Mouse (Mus musculus): ENCODE measurements around the gene Krtap9-3. TPM values are rescaled to one million over a fixed set of nuclear protein-coding genes. Genes with fewer than 3 reads are reported as not detected.

Krtap9-3 gene
- total RNA-seq, 2 experiments from 2014 or later = not detected

DNA sequence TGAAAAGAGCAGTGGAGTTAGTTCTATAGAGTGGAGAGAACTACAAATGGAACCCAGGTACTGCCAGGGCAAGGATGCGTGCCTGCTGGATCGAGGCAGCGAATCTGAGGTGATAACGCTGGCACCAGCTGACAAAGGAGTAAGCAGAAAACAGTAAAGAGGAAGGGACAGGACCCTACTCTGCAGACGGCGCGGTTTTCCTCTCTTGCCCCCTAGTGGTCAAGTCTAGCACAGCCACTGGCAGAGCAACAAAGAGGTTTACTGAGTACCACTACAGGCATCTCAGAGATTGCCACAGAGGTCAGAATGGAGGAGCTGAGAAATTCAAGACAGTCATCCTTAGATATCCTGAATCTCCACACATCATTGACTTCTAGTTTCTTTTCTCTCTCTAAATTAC, 23.8 kb downstream of the Krtap9-3 start:
- intact Hi-C loops (cut with DNase I) = loop anchor here (2.0 to 5.0 kb wide), 2 partner anchors 112 to 195 kb away; no protein-coding TSS in a partner anchor

DNA sequence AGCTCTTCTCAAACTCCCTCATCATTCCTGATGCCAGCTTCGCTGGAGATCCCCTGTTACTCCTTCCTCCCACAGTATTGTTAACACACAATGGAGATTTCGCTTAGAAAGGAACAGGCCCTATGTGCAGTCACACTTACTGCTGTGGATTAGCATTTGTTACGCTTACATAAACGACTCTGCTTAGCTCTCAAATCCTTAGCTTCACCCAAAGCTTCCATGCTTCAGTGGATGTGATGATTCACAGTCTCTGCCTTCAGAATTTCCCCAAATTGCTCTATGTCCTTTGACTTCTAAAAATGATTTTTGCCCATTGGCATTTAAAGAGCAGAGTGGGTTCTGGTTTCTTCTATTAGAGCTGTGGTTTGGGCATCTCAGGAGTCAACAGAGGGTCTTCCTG, 24.7 kb downstream of the Krtap9-3 start:
- DNase-seq = no peak
- intact Hi-C loops (cut with DNase I) = loop anchor here (5.0 kb wide), 1 partner anchor 111 kb away; no protein-coding TSS in a partner anchor

More for the DNA sequence above, 23.8 kb downstream of the Krtap9-3 start:
- DNase-seq = peak; percentile 58 to 78

DNA sequence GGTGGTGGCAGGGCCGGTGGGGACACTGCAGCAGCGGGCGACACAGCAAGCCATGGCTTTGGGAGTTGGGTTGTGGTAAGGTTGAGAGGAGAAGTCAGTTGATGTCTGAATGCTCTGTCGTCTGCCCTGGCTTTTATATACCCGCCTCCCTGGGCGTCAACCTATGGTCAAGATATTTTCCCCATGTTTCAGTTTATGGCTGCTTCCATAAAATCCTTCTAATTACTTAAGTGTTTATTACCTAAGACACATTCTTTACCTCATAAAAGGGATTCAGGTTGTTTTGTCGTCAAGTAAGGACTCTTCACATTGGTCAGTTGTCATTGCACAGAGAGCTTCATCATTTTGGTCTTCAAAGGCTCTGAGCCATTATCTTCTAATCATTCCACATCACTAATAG, 31.4 kb downstream of the Krtap9-3 start, which contains the start of gene Krtap3-1:
TSS of gene Krtap3-1 (minus strand) at position 101 of the 400 bp plus-strand sequence.
- no peak for DNase-seq
- intact Hi-C loops (cut with DNase I) = no loop called here

DNA sequence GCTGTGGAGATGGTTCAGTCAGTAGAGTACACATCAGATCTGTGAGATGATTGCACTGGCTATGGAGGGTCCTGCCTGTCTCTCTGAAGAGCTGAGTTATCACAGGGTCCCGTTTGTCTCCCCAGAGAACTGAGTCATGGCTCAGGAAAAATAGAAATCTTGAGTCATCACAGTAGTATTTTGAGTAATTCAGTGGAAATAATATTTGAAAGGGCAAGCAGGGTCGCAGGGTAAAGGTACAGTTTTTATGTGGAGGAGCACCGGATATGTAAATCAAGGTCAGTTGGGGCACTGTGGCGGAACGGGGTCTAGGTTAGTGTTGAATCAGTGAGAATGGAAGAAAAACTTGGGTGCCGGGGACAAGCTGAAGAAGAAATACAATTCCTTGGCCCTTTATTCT, 35.3 kb downstream of the Krtap9-3 start:
- intact Hi-C loops (cut with DNase I) = no loop called here
- DNase-seq = no peak

DNA sequence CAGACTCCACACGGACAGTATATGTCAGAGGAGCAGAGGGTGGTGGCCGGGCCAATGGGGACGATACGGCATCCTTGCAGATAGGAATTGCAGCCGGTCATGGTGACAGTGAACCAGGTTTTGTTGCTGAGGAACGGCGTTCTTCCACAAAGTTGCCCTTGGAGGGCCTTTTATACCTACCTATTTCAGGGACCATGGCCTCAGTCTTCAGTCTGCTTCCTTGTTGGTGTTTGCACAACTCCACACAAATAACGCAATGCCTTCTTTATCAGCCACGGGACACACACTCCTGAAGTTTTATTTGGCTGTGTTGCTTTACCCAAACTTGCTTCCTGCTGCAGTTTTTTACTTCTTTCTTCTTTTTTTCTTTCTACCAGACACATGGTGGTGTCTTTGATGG, 38.5 kb downstream of the Krtap9-3 start, which contains the start of gene Gm11939:
TSS of gene Gm11939 (minus strand) at position 101 of the 400 bp plus-strand sequence.
- no peak for DNase-seq
- intact Hi-C loops (cut with DNase I) = no loop called here

DNA sequence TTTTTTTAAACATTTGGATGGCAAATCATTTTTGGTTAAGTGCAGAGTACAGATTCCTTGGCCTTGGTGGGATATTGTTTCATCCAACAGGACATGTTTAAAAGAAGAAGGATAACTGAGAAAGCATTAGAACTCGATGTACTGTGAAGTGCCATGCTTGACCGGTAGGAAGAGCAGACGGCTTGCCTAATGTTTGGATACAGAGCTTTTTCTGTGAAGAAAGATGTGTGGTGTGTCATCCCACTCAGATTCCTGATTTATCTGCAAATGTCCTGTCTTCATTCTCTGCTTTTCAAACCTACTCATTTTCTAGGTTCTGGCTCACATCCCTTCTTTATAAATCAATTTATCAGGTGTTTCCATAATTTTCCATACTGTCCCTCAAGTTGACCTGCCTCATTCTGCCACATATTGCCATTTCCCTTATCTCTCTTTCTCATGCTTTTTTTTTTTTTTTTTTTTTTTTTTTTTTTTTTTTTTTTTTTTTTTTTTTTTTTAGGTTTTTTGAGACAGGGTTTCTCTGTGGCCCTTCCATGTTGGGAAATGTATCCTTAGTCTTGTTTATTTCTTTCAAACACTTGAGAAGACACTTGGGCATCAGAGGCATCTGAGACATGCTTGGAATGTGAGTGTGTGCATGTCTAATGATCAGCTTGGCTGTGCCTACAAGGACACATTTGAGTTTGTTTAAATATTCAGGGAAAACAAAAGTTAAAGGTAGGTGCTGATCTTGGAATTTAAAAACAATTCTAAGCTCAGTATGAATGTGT, 39.7 kb downstream of the Krtap9-3 start:
- intact Hi-C loops (cut with DNase I) = no loop called here
- no peak for DNase-seq

DNA sequence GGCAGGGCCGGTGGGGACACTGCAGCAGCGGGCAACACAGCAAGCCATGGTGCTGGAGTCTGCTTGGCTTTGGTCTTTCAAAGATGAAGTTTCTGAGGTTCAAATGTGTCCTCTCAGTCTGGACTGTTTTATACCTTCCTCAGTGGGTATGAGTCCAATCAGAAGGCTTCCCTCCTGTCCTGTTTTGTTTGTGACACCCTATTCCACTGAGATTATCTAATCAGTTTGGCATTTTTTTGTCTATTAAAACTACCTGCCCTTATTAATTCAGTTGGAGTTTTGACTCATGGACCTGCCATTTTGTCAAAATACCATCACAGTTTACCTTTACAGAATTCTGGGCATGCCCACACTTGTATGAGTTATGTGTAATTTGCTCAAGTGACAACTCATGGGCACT, 41.2 kb downstream of the Krtap9-3 start, which contains the start of gene Krtap3-2:
TSS of gene Krtap3-2 (minus strand) at position 101 of the 400 bp plus-strand sequence.
- no peak for DNase-seq
- intact Hi-C loops (cut with DNase I) = no loop called here

DNA sequence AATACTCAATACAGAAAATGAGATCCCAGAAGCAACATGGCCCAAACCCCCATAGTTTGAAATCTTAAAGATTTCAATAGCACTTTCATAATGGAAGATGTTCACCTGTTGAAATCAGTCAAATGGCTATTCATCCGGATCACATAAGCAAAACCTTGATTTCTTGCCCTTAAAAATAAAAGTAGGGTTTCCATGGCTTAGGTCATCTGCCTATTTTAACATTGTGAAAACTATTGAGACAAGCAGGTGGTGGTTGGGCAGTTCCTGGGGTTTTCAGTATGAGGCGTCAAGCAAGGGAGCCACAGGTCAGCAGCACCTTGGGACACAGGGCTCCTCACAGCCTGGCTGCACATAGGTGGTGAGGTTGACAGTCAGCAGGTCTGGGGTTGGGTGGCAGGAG, 41.7 kb downstream of the Krtap9-3 start:
- intact Hi-C loops (cut with DNase I) = no loop called here
- DNase-seq = no peak

DNA sequence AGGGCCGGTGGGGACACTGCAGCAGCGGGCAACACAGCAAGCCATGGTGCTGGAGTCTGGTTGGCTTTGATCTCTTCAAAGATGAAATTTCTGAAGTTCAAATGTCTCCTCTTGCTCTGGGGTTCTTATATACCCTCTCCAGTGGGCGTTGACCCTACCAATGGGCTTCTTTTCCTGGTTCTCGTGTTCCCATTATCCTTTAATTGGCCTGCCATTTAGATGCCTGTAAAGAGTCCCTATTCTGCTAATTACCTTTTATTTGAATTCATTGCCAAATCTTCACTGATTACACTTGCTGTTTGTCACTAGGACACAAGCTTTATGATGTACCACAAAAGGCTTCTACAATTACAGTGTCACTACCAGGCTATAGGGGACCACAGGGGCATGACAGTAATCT, 47.1 kb downstream of the Krtap9-3 start, which contains the start of gene Krtap3-3:
TSS of gene Krtap3-3 (minus strand) at position 101 of the 400 bp plus-strand sequence.
- DNase-seq = no peak
- intact Hi-C loops (cut with DNase I) = no loop called here

DNA sequence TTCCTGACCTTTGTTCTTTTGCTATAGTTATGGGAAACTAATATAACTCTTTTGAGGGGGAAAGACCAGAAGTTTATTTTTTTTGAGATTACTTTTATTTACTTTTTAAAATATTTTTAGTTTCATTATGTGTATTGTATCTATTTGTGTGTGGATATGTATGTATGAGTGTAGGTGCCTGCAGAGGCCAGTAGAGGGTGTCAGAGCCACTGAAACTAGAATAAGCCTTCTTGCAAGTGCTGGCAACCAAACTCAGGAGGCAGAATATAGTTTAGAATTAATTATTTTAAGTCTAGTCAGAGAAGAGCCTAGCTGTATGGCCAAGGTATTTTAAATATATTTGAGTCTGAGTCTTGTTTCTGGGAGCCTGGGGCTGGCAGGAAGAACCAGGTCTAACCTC, 50.0 kb downstream of the Krtap9-3 start:
- no peak for DNase-seq
- intact Hi-C loops (cut with DNase I) = no loop called here

Other genes starting within 250 kb of the Krtap9-3 start
- gene Krt27, start 247.0 kb downstream of the Krtap9-3 start, total RNA-seq (2021) = not detected
- gene Krt28, start 223.2 kb downstream of the Krtap9-3 start, total RNA-seq (2021) = not detected
- gene Krt10, start 208.7 kb downstream of the Krtap9-3 start, total RNA-seq (2021) = 1 to 10 TPM; 4.6 to 8.9 TPM
- gene Krt12, start 175.8 kb downstream of the Krtap9-3 start, total RNA-seq (2021) = not detected
- under 1 TPM; 0.14 to 0.22 TPM for gene Krt20, start 160.0 kb downstream of the Krtap9-3 start, total RNA-seq (2021)
- gene Krt23, start 105.0 kb downstream of the Krtap9-3 start, total RNA-seq (2021) = not detected
- gene Krt39, start 76.8 kb downstream of the Krtap9-3 start, total RNA-seq (2021) = not detected
- not detected for gene Krt40, start 54.9 kb downstream of the Krtap9-3 start, total RNA-seq (2021)
- not detected for gene Krtap3-3, start 47.2 kb downstream of the Krtap9-3 start, total RNA-seq (2021)
- not detected for gene Krtap3-2, start 41.3 kb downstream of the Krtap9-3 start, total RNA-seq (2021)
- not detected for gene Gm11939, start 38.6 kb downstream of the Krtap9-3 start, total RNA-seq (2021)
- gene Krtap3-1, start 31.5 kb downstream of the Krtap9-3 start, total RNA-seq (2021) = not detected
- not detected for gene Krtap1-5, start 17.1 kb downstream of the Krtap9-3 start, total RNA-seq (2021)
- gene Krtap1-4, start 14.5 kb downstream of the Krtap9-3 start, total RNA-seq (2021) = not detected
- not detected for gene Krtap1-3, start 6.8 kb downstream of the Krtap9-3 start, total RNA-seq (2021)
- not detected for gene Gm11938, start 5.2 kb upstream of the Krtap9-3 start, total RNA-seq (2021)
- gene Gm11937, start 12.1 kb upstream of the Krtap9-3 start, total RNA-seq (2021) = not detected
- gene Krtap2-4, start 16.7 kb upstream of the Krtap9-3 start, total RNA-seq (2021) = not detected
- gene Gm11562, start 22.3 kb upstream of the Krtap9-3 start, total RNA-seq (2021) = not detected
- gene Krtap4-1, start 30.1 kb upstream of the Krtap9-3 start, total RNA-seq (2021) = not detected
- gene Krtap4-2, start 37.0 kb upstream of the Krtap9-3 start, total RNA-seq (2021) = not detected
- not detected for gene Krtap4-7, start 46.0 kb upstream of the Krtap9-3 start, total RNA-seq (2021)
- not detected for gene Gm11555, start 52.1 kb upstream of the Krtap9-3 start, total RNA-seq (2021)
- gene Gm11563, start 60.9 kb upstream of the Krtap9-3 start, total RNA-seq (2021) = not detected
- gene Krtap4-6, start 67.9 kb upstream of the Krtap9-3 start, total RNA-seq (2021) = not detected
- not detected for gene Gm14190, start 92.6 kb upstream of the Krtap9-3 start, total RNA-seq (2021)
- not detected for gene Gm14180, start 136.2 kb upstream of the Krtap9-3 start, total RNA-seq (2021)
- not detected for gene Gm11595, start 174.8 kb upstream of the Krtap9-3 start, total RNA-seq (2021)
- not detected for gene Krtap4-8, start 182.6 kb upstream of the Krtap9-3 start, total RNA-seq (2021)
- not detected for gene Krtap4-9, start 187.1 kb upstream of the Krtap9-3 start, total RNA-seq (2021)
- not detected for gene Gm11596, start 195.4 kb upstream of the Krtap9-3 start, total RNA-seq (2021)
- not detected for gene Gm11569, start 200.8 kb upstream of the Krtap9-3 start, total RNA-seq (2021)
- gene Gm11554, start 206.3 kb upstream of the Krtap9-3 start, total RNA-seq (2021) = not detected
- not detected for gene Krtap4-13, start 211.8 kb upstream of the Krtap9-3 start, total RNA-seq (2021)
- gene Gm11564, start 217.6 kb upstream of the Krtap9-3 start, total RNA-seq (2021) = not detected
- gene 2300003K06Rik, start 240.0 kb upstream of the Krtap9-3 start, total RNA-seq (2021) = not detected